Mouse (Mus musculus) heart, adult 2 months (tissue): ENCODE measurements around the gene Gm10320. TPM values are rescaled to one million over a fixed set of nuclear protein-coding genes. Genes with fewer than 3 reads are reported as not detected.

Experiments
- DNase-seq, 2 experiments: peaks; one replicate each; pipeline ENCODE4 v3.0.0; 2021
- H3K27ac ChIP-seq: fragments of 200-600 bp; 2 replicates; pipeline ENCODE4 v1.8.1; 2022
- H3K27me3 ChIP-seq: fragments of 200-500 bp; 2 replicates; pipeline ENCODE4 v1.6.1; 2012; ENCODE audit warnings: mild to moderate bottlenecking, low read length, inconsistent platforms, mixed read lengths; ENCODE audit not compliant: control insufficient read depth, insufficient read depth
- H3K36me3 ChIP-seq: fragments of 200-500 bp; 2 replicates; pipeline ENCODE4 v1.6.1; 2012; ENCODE audit warnings: low read length, inconsistent platforms; ENCODE audit not compliant: control insufficient read depth, insufficient read depth
- H3K4me1 ChIP-seq: fragments of 200-500 bp; 2 replicates; pipeline ENCODE4 v1.6.1; 2011; ENCODE audit warnings: low read length; ENCODE audit not compliant: control insufficient read depth, insufficient read depth
- H3K4me3 ChIP-seq: fragments of 200-600 bp; 2 replicates; pipeline ENCODE4 v1.8.1; 2022
- H3K79me2 ChIP-seq: fragments of 200-500 bp; replicated peaks from 2 replicates; pipeline ENCODE4 v1.6.1; 2012; ENCODE audit warnings: mild to moderate bottlenecking, inconsistent platforms, low read length, moderate library complexity, mixed read lengths; ENCODE audit not compliant: control insufficient read depth, insufficient read depth
- H3K9ac ChIP-seq: fragments of 200-500 bp; 2 replicates; pipeline ENCODE4 v1.6.1; 2012; ENCODE audit warnings: low read depth, mild to moderate bottlenecking, control low read depth, inconsistent platforms, low read length, mixed read lengths
- CTCF ChIP-seq: fragments of 200-600 bp; IDR thresholded peaks from 2 replicates; pipeline ENCODE4 v1.8.1; 2022; ENCODE audit warnings: antibody characterized with exemption, mild to moderate bottlenecking, moderate library complexity
- EP300 ChIP-seq: fragments of 200-500 bp; IDR thresholded peaks from 2 replicates; pipeline ENCODE4 v1.6.1; 2011; ENCODE audit warnings: low read depth, low read length, control low read depth; ENCODE audit not compliant: insufficient read depth
- POLR2A ChIP-seq: fragments of 200-500 bp; IDR thresholded peaks from 2 replicates; pipeline ENCODE4 v1.6.1; 2011; ENCODE audit warnings: mild to moderate bottlenecking, low read depth, low read length, control low read depth; ENCODE audit not compliant: insufficient read depth
- WGBS: fragments of 180-500 bp; shearing (Covaris S2); methylation state at CpG from one replicate; pipeline ENCODE4 v1.1.7; 2018; 5-methylcytosine and 5-hydroxymethylcytosine counted together
- intact Hi-C: fragments of 180-260 bp; cut with DNase I; formaldehyde crosslinking; loops from one replicate; pipeline ENCODE4 v1.15.1; 2025
- polyA plus RNA-seq: library from polyadenylated mRNA; depleted of rRNA; stranded (reverse); fragments of >200 nt; gene quantifications from 2 replicates; pipeline ENCODE4 v1.2.3, GENCODE M21; 2012
- total RNA-seq, 2 experiments: library from RNA; stranded (reverse); gene quantifications; 2 replicates each; pipeline ENCODE4 v1.2.3; 2021

Gene Gm10320
- total and polyA plus RNA-seq, 3 experiments, result 0.27 TPM; not detected in 2

- no peaks in the 10 kb centered on the region for H3K79me2 ChIP-seq
- H3K9ac ChIP-seq, result no peak overlapping the region
- H3K36me3 ChIP-seq, result no peaks in the 10 kb centered on the region
- peaks cover 2% of the 10 kb centered on the region for H3K4me1 ChIP-seq
- DNase-seq, result peak; percentile 30
- 15% methylated on average over 18 of the region's 18 CpGs for WGBS
- H3K27me3 ChIP-seq, result no peaks in the 10 kb centered on the region
- no peak overlapping the region for H3K27ac ChIP-seq
- no peak overlapping the region for H3K4me3 ChIP-seq
- intact Hi-C loops, result no loop called here
- TF ChIP-seq EP300 (no peak), POLR2A (no peak)
These were observed 42.5 kb upstream of the Gm10320 start for GRCm38 (mm10) chr13:98534190-98534912.

DNA sequence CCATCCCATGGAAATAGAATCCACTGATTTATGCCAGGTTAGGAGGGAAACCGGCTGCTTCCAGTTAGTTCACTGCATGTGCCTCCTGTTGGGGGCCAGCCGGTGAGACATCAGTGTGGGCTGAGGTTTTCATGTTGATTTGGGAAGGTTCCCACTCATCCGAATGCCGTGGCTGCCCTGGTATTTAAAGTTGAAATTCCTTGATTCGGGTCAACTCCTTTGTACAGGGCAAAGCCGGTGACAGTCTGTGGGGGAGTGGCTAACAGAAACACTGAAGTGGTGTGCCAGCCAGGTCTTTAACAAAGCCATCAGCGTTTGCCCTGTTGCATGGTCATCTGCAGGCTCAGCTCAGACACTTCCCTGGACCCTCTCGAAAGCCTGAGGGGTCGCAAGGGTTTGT lies 41.6 kb upstream of the Gm10320 start:
- no peaks in the 10 kb centered on the region for H3K36me3 ChIP-seq
- no peaks in the 10 kb centered on the region for H3K27me3 ChIP-seq
- WGBS, result 41% methylated on average over 9 of the region's 9 CpGs
- TF ChIP-seq CTCF (no peak), POLR2A (no peak), EP300 (no peak)
- H3K4me3 ChIP-seq, result no peak overlapping the region
- no peak overlapping the region for H3K9ac ChIP-seq
- intact Hi-C loops, result no loop called here
- DNase-seq, result no peak
- no peak overlapping the region for H3K27ac ChIP-seq
- H3K4me1 ChIP-seq, result peaks cover 2% of the 10 kb centered on the region
- H3K79me2 ChIP-seq, result no peaks in the 10 kb centered on the region

DNA sequence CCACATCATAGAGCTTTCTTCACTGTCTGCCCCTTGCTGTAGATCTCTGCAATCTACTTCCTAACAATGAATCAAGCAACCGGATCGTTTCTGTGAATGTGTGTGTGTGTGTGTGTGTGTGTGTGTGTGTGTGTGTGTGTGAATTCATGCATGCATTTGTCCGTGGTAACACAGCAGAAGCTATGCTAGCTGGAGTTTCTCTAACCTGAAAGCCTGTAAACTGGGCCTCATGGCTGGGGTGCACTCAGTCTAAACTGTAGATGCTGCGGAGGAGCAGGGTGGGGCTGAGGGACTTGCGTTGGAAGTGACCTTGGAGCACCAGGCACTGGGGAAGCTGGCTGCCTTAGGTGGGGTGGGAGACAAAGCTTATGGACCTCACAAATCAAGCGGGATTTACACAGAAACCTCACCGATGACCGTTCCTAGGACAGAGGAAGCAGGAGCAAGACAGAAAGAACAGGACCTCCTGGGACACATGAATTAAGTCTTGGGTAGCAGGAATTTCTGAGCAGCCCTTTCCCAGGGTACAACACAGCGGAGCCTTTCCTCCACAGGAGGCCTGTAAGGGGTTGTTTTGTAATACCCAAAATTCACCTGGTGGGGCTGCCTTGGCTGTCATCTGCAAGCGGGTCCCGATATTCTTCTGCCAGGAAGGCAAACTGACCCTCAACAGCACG lies 41.0 kb upstream of the Gm10320 start:
- WGBS, result 70% methylated on average over 12 of the region's 12 CpGs
- Histone ChIP-seq H3K27ac (no peak overlapping the region), H3K79me2 (no peaks in the 10 kb centered on the region), H3K27me3 (no peaks in the 10 kb centered on the region), H3K4me3 (no peak overlapping the region), H3K4me1 (peaks cover 2% of the 10 kb centered on the region), H3K9ac (no peak overlapping the region), H3K36me3 (no peaks in the 10 kb centered on the region)
- TF ChIP-seq POLR2A (no peak), CTCF (no peak), EP300 (no peak)
- intact Hi-C loops, result no loop called here
- no peak for DNase-seq

- no peak overlapping the region for H3K9ac ChIP-seq
- no peak overlapping the region for H3K27ac ChIP-seq
- H3K27me3 ChIP-seq, result no peaks in the 10 kb centered on the region
- no peaks in the 10 kb centered on the region for H3K79me2 ChIP-seq
- intact Hi-C loops, result no loop called here
- H3K4me3 ChIP-seq, result no peak overlapping the region
- 93% methylated on average over 9 of the region's 9 CpGs for WGBS
- H3K36me3 ChIP-seq, result no peaks in the 10 kb centered on the region
- DNase-seq, result no peak
- H3K4me1 ChIP-seq, result peaks cover 2% of the 10 kb centered on the region
- TF ChIP-seq EP300, result no peak
- TF ChIP-seq CTCF, result no peak
- TF ChIP-seq POLR2A, result no peak
These were observed 40.2 kb upstream of the Gm10320 start for GRCm38 (mm10) chr13:98531976-98532375.

DNA sequence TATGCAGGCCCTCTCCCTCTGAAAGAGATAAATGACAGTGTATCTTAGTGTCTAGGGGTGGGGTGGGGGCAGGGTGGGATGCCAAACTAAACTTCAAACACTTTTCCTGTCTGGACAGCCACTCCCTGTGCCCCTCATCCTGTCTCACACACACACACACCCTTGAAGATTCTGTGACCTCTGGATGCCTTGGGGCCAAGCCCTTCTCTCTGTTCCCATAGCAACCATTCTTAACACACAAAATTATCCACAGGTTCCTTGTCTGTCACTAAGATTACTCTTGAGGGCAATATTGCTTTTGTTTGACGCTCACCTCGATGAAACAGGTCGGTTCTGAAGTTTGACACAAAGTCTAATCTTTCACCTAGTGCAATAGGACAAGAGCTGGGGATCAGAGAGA lies 39.5 kb upstream of the Gm10320 start:
- TF ChIP-seq EP300, result no peak
- no peak for TF ChIP-seq POLR2A
- TF ChIP-seq CTCF, result no peak
- H3K79me2 ChIP-seq, result no peaks in the 10 kb centered on the region
- intact Hi-C loops, result no loop called here
- no peaks in the 10 kb centered on the region for H3K36me3 ChIP-seq
- no peaks in the 10 kb centered on the region for H3K27me3 ChIP-seq
- H3K4me3 ChIP-seq, result no peak overlapping the region
- 63% methylated on average over 3 of the region's 3 CpGs for WGBS
- no peak overlapping the region for H3K27ac ChIP-seq
- no peak for DNase-seq
- no peak overlapping the region for H3K9ac ChIP-seq
- peaks cover 2% of the 10 kb centered on the region for H3K4me1 ChIP-seq

- no peaks in the 10 kb centered on the region for H3K36me3 ChIP-seq
- TF ChIP-seq CTCF, result no peak
- TF ChIP-seq POLR2A, result no peak
- TF ChIP-seq EP300, result no peak
- H3K79me2 ChIP-seq, result no peaks in the 10 kb centered on the region
- no peak overlapping the region for H3K27ac ChIP-seq
- WGBS, result 80% methylated on average over 6 of the region's 6 CpGs
- H3K27me3 ChIP-seq, result no peaks in the 10 kb centered on the region
- no peaks in the 10 kb centered on the region for H3K4me1 ChIP-seq
- H3K9ac ChIP-seq, result no peak overlapping the region
- intact Hi-C loops, result no loop called here
- DNase-seq, result no peak
- no peak overlapping the region for H3K4me3 ChIP-seq
These were observed 32.0 kb upstream of the Gm10320 start for GRCm38 (mm10) chr13:98523719-98524316.
